Mouse (Mus musculus) heart, postnatal 0 days (tissue): Measurements from ENCODE around the gene Swap70. TPM values are rescaled to one million over a fixed set of nuclear protein-coding genes. Genes with fewer than 3 reads are reported as not detected.

Source experiments
- ATAC-seq: fragments of 200-750 bp; cut with Nextera tagmentation; 2 replicates; pipeline ENCODE4 v1.8.0; 2017; ENCODE audit warnings: low read depth, moderate number of reproducible peaks, moderate library complexity; ENCODE audit not compliant: insufficient read depth
- DNase-seq: peaks from one replicate; pipeline ENCODE4 v3.0.0-alpha.2; 2016; ENCODE audit warnings: low spot score
- H3K27ac ChIP-seq: fragments of 300-500 bp; sonication (generic); 2 replicates; pipeline ENCODE4 v1.5.1; 2014; ENCODE audit warnings: low read depth, mild to moderate bottlenecking
- H3K27me3 ChIP-seq: fragments of 300-500 bp; sonication (generic); 2 replicates; pipeline ENCODE4 v1.6.1; 2014; ENCODE audit warnings: low read length, mixed read lengths; ENCODE audit not compliant: control insufficient read depth, insufficient read depth
- H3K36me3 ChIP-seq: fragments of 300-500 bp; sonication (generic); replicated peaks from 2 replicates; pipeline ENCODE4 v1.6.1; 2014; ENCODE audit warnings: low read length, mixed read lengths; ENCODE audit not compliant: control insufficient read depth, insufficient read depth
- H3K4me1 ChIP-seq: fragments of 300-500 bp; sonication (generic); 2 replicates; pipeline ENCODE4 v1.6.1; 2014; ENCODE audit warnings: antibody characterized with exemption; ENCODE audit not compliant: control insufficient read depth, insufficient read depth
- H3K4me2 ChIP-seq: fragments of 300-500 bp; sonication (generic); 2 replicates; pipeline ENCODE4 v1.6.1; 2014; ENCODE audit warnings: low read depth, mild to moderate bottlenecking, low read length, moderate library complexity
- H3K4me3 ChIP-seq: fragments of 300-500 bp; sonication (generic); 2 replicates; pipeline ENCODE4 v1.5.1; 2014; ENCODE audit warnings: low read depth, low read length
- H3K9ac ChIP-seq: fragments of 300-500 bp; sonication (generic); replicated peaks from 2 replicates; pipeline ENCODE4 v1.6.1; 2014; ENCODE audit warnings: low read depth, low read length, mixed read lengths
- H3K9me3 ChIP-seq: fragments of 300-500 bp; sonication (generic); replicated peaks from 2 replicates; pipeline ENCODE4 v1.6.1; 2016; ENCODE audit warnings: low read length; ENCODE audit not compliant: control insufficient read depth
- CTCF ChIP-seq: IDR thresholded peaks from 2 replicates; pipeline ENCODE4 v1.5.1; 2016; ENCODE audit warnings: antibody characterized with exemption, control low read depth, low read depth
- EP300 ChIP-seq: IDR thresholded peaks from 2 replicates; pipeline ENCODE4 v1.6.1; 2016; ENCODE audit warnings: antibody characterized with exemption, low read depth
- WGBS: fragments of 180-500 bp; shearing (Covaris S2); extraction: QIAGEN DNeasy Blood & Tissue Kit; methylation state at CpG from one replicate; pipeline ENCODE4 v1.1.7; 2014; 5-methylcytosine and 5-hydroxymethylcytosine counted together
- polyA plus RNA-seq: library from polyadenylated mRNA; unstranded; fragments of >200 nt; fragmentation: Nextera tagmentation; extraction: Ambion mirVana; gene quantifications from 2 replicates; pipeline ENCODE4 v1.2.1, GENCODE M21; 2015
- total RNA-seq: library from RNA; depleted of rRNA; stranded (reverse); fragments of >200 nt; gene quantifications from 2 replicates; pipeline ENCODE4 v1.2.3, GENCODE M21; 2014; ENCODE audit warnings: low replicate concordance

The Swap70 gene
- total and polyA plus RNA-seq, 2 experiments from 2014 or later, result 12.9 to 16.9 TPM

GRCm38 (mm10) chr7:110193186-110193585 lies 28.3 kb upstream of the Swap70 start:
- Histone ChIP-seq H3K4me2 (no peak overlapping the region), H3K4me1 (no peaks in the 10 kb centered on the region), H3K9ac (no peak overlapping the region), H3K9me3 (no peaks in the 10 kb centered on the region), H3K36me3 (no peaks in the 10 kb centered on the region), H3K27me3 (no peaks in the 10 kb centered on the region), H3K4me3 (no peak overlapping the region), H3K27ac (no peak overlapping the region)
- TF ChIP-seq EP300 (no peak), CTCF (no peak)
- WGBS, result 87% methylated on average over 3 of the region's 3 CpGs
- DNase-seq, result no peak
- no peak for ATAC-seq

GRCm38 (mm10) chr7:110197176-110197575 lies 24.3 kb upstream of the Swap70 start:
- no peak for DNase-seq
- Histone ChIP-seq H3K27ac (no peak overlapping the region), H3K4me2 (no peak overlapping the region), H3K36me3 (no peaks in the 10 kb centered on the region), H3K9me3 (0 out of 2 replicates have a peak, but pooled peaks cover 4% of the 10 kb centered on the region), H3K9ac (no peak overlapping the region), H3K27me3 (no peaks in the 10 kb centered on the region), H3K4me3 (no peak overlapping the region), H3K4me1 (no peaks in the 10 kb centered on the region)
- no peak for ATAC-seq
- no peak for TF ChIP-seq CTCF
- no peak for TF ChIP-seq EP300
- WGBS, result 63% methylated on average over 7 of the region's 7 CpGs

- WGBS, result 96% methylated on average over 6 of the region's 6 CpGs
- no peaks in the 10 kb centered on the region for H3K36me3 ChIP-seq
- DNase-seq, result no peak
- ATAC-seq, result no peak
- H3K4me3 ChIP-seq, result no peak overlapping the region
- no peak overlapping the region for H3K27ac ChIP-seq
- TF ChIP-seq CTCF (no peak), EP300 (no peak)
- H3K9ac ChIP-seq, result no peak overlapping the region
- no peaks in the 10 kb centered on the region for H3K4me1 ChIP-seq
- H3K27me3 ChIP-seq, result no peaks in the 10 kb centered on the region
- H3K4me2 ChIP-seq, result no peak overlapping the region
- peaks cover 12% of the 10 kb centered on the region for H3K9me3 ChIP-seq
Observed at GRCm38 (mm10) chr7:110201933-110202332, 19.6 kb upstream of the Swap70 start.

- H3K9ac ChIP-seq, result no peak overlapping the region
- WGBS, result 69% methylated on average over 4 of the region's 4 CpGs
- H3K27me3 ChIP-seq, result no peaks in the 10 kb centered on the region
- H3K4me2 ChIP-seq, result no peak overlapping the region
- no peak for ATAC-seq
- no peak for DNase-seq
- no peaks in the 10 kb centered on the region for H3K4me1 ChIP-seq
- H3K4me3 ChIP-seq, result no peak overlapping the region
- H3K27ac ChIP-seq, result no peak overlapping the region
- TF ChIP-seq EP300 (no peak), CTCF (no peak)
- no peaks in the 10 kb centered on the region for H3K36me3 ChIP-seq
- H3K9me3 ChIP-seq, result peaks cover 19% of the 10 kb centered on the region
Observed at GRCm38 (mm10) chr7:110204208-110204607, 17.3 kb upstream of the Swap70 start.

GRCm38 (mm10) chr7:110208341-110208740 lies 13.2 kb upstream of the Swap70 start:
- H3K27ac ChIP-seq, result no peak overlapping the region
- no peak for TF ChIP-seq CTCF
- no peak for TF ChIP-seq EP300
- H3K27me3 ChIP-seq, result no peaks in the 10 kb centered on the region
- H3K9me3 ChIP-seq, result peaks cover 15% of the 10 kb centered on the region
- no peak overlapping the region for H3K4me3 ChIP-seq
- no peaks in the 10 kb centered on the region for H3K4me1 ChIP-seq
- DNase-seq (no peak), ATAC-seq (no peak)
- H3K9ac ChIP-seq, result no peak overlapping the region
- H3K36me3 ChIP-seq, result no peaks in the 10 kb centered on the region
- WGBS, result 87% methylated on average over 6 of the region's 6 CpGs
- no peak overlapping the region for H3K4me2 ChIP-seq

- Histone ChIP-seq H3K27me3 (no peaks in the 10 kb centered on the region), H3K4me1 (no peaks in the 10 kb centered on the region), H3K36me3 (no peaks in the 10 kb centered on the region), H3K4me3 (no peak overlapping the region), H3K9ac (no peak overlapping the region), H3K27ac (no peak overlapping the region), H3K4me2 (no peak overlapping the region), H3K9me3 (peaks cover 15% of the 10 kb centered on the region)
- no peak for ATAC-seq
- TF ChIP-seq EP300 (no peak), CTCF (no peak)
- WGBS, result 61% methylated on average over 6 of the region's 6 CpGs
- no peak for DNase-seq
Observed at GRCm38 (mm10) chr7:110209422-110209821, 12.1 kb upstream of the Swap70 start.
